Mouse (Mus musculus) frontal cortex, postnatal 25 days (tissue): ENCODE measurements around the gene a.
"Not testable (repeated sequence)": the region's sequence is repeated elsewhere in the genome, so short reads cannot be mapped to it uniquely, and the experiment has no call there.

ENCODE experiments used
- DNase-seq, 2 experiments: peaks; one replicate each; pipeline ENCODE4 v3.0.0; 2022; ENCODE audit warnings: low spot score in 2 of 2

a gene

DNA sequence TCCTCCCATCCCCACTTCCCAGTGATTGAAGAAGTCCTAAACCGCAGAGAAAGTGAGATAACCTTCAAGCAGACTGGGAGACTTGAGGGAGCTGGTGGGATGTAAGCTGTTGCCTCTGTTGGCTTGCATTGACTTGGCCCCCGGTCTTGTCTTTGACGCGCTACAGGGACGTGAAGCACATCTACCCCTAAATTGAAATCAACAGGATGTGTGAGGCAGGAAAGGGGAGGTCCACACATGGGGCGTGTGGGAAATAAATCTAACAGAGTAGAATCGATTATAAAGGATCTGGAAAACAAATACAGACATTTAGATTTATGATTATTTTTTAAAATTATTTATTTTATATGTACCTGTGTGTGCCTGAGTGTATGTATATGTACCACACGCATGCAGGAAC is 200.2 kb downstream of the a start:
- DNase-seq = no peak

- no peak for DNase-seq
Observed at GRCm38 (mm10) chr2:154992083-154992482, 200.9 kb downstream of the a start.

- DNase-seq = no peak
Observed at GRCm38 (mm10) chr2:155005491-155005890, 214.3 kb downstream of the a start.

DNA sequence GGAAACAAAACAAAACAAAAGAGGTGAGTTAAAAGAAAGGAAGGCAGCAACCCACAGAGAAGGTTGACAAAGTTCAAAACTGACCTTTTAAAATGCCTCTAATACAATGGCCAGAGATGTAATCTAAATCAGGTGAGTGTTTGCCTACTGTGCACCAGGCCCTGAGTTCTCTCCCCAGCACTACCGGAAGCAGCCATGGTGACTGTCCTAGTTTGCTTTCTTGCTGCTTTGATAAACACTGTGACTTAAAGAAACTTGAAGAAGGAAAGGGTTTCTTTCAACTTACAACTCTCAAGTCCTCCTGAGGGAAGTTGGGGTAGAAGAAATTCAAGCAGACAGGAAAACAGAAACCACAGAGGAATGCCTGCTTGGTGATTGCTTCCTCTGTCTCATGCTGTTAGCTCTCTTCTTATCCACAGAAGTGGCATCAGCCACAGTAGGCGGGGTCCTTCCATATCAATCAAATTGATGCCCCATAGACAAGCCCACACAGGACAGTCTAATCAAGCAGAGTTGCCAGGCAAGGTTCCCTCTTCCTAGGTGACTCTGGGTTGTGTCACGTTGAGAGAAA is 220.0 kb downstream of the a start:
- DNase-seq = no peak

DNA sequence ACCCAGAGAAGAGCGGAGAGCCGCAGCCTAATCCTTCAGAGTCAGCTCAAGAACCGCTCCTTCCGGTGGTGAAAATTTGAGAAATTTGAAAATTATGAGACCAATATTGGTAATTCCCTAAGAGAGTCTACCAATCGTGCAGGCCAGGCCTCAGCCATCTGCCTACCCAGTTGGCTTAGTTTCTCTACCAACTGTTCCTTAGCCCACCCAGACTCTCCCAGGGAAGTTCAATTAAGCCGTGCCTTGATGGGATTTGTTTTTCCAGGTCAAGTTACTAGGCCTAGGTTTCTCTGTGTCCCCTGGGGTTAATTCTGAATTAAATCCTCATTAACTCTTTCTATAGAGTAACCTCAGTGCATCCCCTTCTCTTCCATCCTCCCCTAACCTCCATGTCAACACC is 221.8 kb downstream of the a start:
- DNase-seq = no peak

- DNase-seq = not testable (repeated sequence)
Observed at GRCm38 (mm10) chr2:155016751-155017150, 225.5 kb downstream of the a start.

- DNase-seq = not testable (repeated sequence)
Observed at GRCm38 (mm10) chr2:155018251-155018755, 227.1 kb downstream of the a start, which contains the start of gene Gm14226. Gene Gm14226, plus strand, starts transcription at chr2:155018266.

DNA sequence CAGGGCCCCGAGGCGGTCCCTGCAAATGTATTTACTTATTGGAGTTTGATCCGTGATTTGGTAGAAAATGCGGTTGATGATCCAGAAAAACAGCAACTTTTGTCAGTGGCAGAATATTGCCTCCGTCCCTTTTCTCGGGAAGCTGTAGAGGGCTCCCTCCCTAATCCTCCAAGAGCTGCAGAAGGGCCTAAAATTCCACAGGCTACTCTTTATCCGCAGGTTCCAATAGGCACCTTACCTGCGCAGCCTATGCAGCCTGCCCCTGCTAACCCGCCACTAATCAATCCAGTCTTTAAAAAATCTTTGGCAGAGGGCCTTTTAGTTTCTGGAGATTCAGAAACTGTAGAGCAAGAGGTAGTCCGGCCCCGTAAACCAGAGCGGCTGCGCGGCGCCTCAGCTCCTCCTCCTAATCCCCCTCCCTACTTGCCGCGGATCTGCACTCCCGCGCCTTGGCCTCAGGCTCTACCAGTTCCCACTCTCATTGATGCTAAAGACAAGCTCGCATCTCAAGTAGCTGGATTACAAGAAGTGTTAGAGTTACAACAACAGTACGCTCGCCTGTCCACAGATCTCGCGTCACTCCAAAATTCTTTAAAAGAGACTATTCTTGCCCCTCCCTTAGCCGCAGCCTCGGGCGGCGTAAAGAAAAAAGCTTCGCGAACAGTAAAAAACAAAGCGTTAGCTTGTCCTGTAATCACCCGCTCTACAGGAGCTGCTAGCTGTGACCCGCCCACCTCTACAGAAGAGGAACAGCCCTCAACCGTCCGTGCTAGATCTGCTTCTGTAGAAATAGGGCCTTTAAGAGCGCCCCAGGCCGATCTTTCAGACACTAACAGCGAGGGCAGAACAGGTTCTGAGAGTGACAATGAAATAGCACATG is 227.8 kb downstream of the a start:
- DNase-seq = peak; percentile 14 to 26

DNA sequence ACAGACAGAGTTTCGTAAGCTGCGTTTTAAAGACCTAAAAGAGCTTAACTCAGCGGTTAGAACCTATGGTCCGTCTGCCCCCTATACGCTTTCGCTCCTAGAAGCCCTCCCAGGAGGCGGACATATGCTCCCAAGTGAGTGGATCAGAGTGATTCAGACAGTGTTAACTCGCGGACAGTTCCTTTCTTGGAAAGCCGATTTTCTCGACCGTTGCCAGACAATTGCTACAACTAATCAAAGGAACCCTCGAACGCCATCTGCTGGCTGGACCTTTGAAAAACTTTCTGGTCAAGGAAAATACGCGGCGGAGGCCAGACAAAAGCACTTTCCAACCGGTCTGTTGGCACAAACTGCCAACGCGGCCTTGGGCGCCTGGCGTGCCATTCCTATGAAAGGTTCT is 228.5 kb downstream of the a start:
- DNase-seq = peak; percentile 80 to 88

GRCm38 (mm10) chr2:155020247-155020826 is 229.1 kb downstream of the a start:
- DNase-seq = not testable (repeated sequence)

- DNase-seq = no peak
Observed at GRCm38 (mm10) chr2:155030831-155031230, 239.6 kb downstream of the a start.

- no peak for DNase-seq
Observed at GRCm38 (mm10) chr2:155032938-155033710, 241.9 kb downstream of the a start.

DNA sequence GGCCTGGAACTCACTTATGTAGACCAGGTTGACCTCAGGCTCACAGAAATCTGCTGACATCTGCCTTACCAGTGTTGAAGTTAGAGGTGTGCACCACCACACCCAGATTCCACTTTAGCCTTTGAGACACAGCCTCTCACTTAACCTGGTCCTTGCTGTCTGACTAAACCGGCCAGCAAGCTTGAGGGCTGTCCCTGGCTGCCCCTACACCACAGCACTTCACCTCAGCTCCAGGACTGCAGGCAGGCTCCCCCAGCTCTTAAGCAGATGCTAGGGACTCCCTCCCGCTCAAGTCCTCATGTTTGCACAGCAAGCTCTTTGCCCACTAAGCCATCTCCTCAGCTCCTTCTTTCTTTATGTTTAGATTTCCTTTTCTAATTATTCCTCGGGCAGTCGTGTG is 248.8 kb downstream of the a start:
- no peak for DNase-seq

DNA sequence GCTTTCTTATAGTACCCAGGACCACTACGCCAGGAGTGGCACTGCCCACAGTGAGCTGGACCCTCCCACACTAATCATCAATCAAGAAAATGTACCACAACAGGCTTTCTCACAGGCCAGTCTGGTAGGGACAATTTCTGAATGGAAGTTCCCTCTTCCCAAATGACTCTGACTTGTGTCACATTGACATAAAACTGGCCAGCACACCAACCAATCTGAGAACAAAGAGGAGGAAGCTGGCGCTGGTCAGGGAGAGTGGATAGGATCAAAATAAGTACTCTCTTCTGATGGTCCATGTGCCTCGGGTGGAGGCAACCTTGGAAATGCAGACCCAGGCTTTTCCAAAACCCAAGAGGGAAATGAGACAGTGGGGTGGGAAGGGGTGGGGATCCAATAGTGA is 253.3 kb downstream of the a start:
- DNase-seq = no peak

- DNase-seq = no peak
Observed at GRCm38 (mm10) chr2:155045075-155045474, 253.9 kb downstream of the a start.

GRCm38 (mm10) chr2:155046803-155047202 is 255.6 kb downstream of the a start:
- no peak for DNase-seq

- DNase-seq = no peak
Observed at GRCm38 (mm10) chr2:155047452-155048178, 256.4 kb downstream of the a start.

DNA sequence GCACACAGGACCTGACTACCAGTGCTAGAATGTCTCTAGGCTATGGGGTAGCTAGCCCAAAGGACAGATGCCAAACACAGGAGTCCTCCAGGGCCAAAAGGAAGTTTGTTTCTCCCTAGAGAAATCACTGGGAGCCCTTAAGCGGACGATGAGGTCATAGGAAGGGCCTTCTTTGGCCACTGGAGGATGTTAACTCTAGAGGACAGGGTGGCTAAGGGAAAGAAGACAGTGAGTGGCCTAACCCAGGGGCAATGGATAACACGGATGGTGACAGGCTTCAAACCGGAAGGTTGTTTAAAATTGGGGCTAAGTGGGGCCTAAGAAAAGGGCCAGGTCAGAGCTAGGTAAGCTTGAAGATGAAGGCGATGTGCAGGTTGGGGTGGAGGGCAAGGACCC is 258.9 kb downstream of the a start:
- no peak for DNase-seq

- peak; percentile 85 to 91 for DNase-seq
Observed at GRCm38 (mm10) chr2:155050504-155051236, 259.5 kb downstream of the a start.

- DNase-seq = no peak
Observed at GRCm38 (mm10) chr2:155051622-155052351, 260.6 kb downstream of the a start.
